Mouse (Mus musculus) limb, embryonic 11.5 days (tissue): ENCODE measurements around the gene Cblb. TPM values are rescaled to one million over a fixed set of nuclear protein-coding genes. Genes with fewer than 3 reads are reported as not detected.

Source experiments
- ATAC-seq: fragments of 200-750 bp; cut with Nextera tagmentation; 2 replicates; pipeline ENCODE4 v1.8.0; 2017; ENCODE audit warnings: low read depth; ENCODE audit not compliant: insufficient number of reproducible peaks, low FRiP score, low TSS enrichment
- DNase-seq: peaks from one replicate; pipeline ENCODE4 v3.0.0-alpha.2; 2015; ENCODE audit warnings: low spot score
- H3K27ac ChIP-seq: fragments of 300-500 bp; sonication (generic); replicated peaks from 2 replicates; pipeline ENCODE4 v1.5.1; 2014; ENCODE audit warnings: low read depth, mild to moderate bottlenecking, low read length
- H3K27me3 ChIP-seq: fragments of 300-500 bp; sonication (generic); 2 replicates; pipeline ENCODE4 v1.6.1; 2014; ENCODE audit warnings: mild to moderate bottlenecking, low read length, mixed read lengths; ENCODE audit not compliant: control insufficient read depth, insufficient read depth
- H3K36me3 ChIP-seq: fragments of 300-500 bp; sonication (generic); 2 replicates; pipeline ENCODE4 v1.6.1; 2014; ENCODE audit warnings: mild to moderate bottlenecking, low read length, moderate library complexity, mixed read lengths; ENCODE audit not compliant: control insufficient read depth, insufficient read depth
- H3K4me1 ChIP-seq: fragments of 300-500 bp; sonication (generic); 2 replicates; pipeline ENCODE4 v1.6.1; 2014; ENCODE audit warnings: low read length, mixed read lengths; ENCODE audit not compliant: control insufficient read depth, insufficient read depth
- H3K4me2 ChIP-seq: fragments of 300-500 bp; sonication (generic); 2 replicates; pipeline ENCODE4 v1.6.1; 2014; ENCODE audit warnings: low read depth, mild to moderate bottlenecking, moderate library complexity; ENCODE audit not compliant: severe bottlenecking
- H3K4me3 ChIP-seq: fragments of 300-500 bp; sonication (generic); 2 replicates; pipeline ENCODE4 v1.5.1; 2014; ENCODE audit warnings: low read depth, low read length
- H3K9ac ChIP-seq: fragments of 300-500 bp; sonication (generic); 2 replicates; pipeline ENCODE4 v1.6.1; 2014; ENCODE audit warnings: mild to moderate bottlenecking, low read length
- H3K9me3 ChIP-seq: fragments of 300-500 bp; sonication (generic); 2 replicates; pipeline ENCODE4 v1.6.1; 2016; ENCODE audit warnings: low read length; ENCODE audit not compliant: control insufficient read depth
- WGBS: fragments of 180-500 bp; shearing (Covaris S2); extraction: QIAGEN DNeasy Blood & Tissue Kit; methylation state at CpG from one replicate; pipeline ENCODE4 v1.1.7; 2014; 5-methylcytosine and 5-hydroxymethylcytosine counted together
- polyA plus RNA-seq: library from polyadenylated mRNA; unstranded; fragments of >200 nt; fragmentation: Nextera tagmentation; extraction: Ambion mirVana; gene quantifications from 2 replicates; pipeline ENCODE4 v1.2.1, GENCODE M21; 2014

Gene Cblb
- polyA plus RNA-seq, 1 experiment from 2014 or later: 33.1 TPM

DNA sequence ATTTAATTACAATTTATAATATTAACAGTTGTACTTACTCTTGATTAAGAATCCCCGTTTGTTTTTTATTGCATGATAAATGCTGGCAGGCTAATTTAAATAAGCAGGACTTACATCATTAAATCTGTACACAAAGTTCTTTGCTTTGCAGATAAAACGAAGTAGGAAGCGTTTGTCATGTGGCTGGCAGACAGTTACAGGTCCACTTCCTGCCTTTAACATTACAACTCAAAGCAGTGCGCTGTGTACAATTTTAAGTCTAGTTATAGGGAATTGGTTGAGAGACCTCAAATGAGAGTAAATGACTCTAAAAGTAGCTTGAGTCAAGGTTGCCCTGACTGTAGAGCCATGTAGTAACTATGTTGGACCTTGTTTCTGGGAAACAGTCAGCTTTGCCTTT is 25.1 kb downstream of the Cblb start:
- ATAC-seq: no peak
- H3K4me1 ChIP-seq: peaks cover 14% of the 10 kb centered on the region
- WGBS: 33% methylated on average over 4 of the region's 4 CpGs

DNA sequence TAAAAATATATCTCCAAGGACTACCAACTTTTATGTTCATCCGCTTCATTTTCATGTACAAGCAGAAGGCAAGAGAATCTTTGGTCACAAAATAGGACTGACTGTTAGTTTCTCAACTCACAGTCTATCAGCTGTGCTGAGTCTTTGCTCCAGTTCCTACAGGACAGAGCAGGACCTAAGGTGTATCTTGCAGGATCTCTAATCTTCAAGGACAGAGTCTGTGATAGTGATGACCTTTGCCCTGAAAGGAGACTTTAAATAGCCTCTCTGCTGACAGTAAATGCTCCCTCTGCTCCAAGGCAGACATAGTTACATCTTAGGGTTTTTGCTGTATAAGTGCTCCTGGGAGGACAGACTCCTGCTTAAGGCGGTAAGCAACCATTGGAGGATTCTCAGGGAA is 26.3 kb downstream of the Cblb start:
- H3K9ac ChIP-seq: no peak overlapping the region
- no peaks in the 10 kb centered on the region for H3K9me3 ChIP-seq
- no peak for ATAC-seq
- 90% methylated on average over 2 of the region's 2 CpGs for WGBS
- no peak overlapping the region for H3K4me3 ChIP-seq
- H3K4me1 ChIP-seq: peaks cover 14% of the 10 kb centered on the region
- no peak for DNase-seq
- H3K4me2 ChIP-seq: no peak overlapping the region
- H3K27ac ChIP-seq: no peak overlapping the region
- no peaks in the 10 kb centered on the region; the same call in 1 of the 2 replicates for H3K36me3 ChIP-seq
- no peaks in the 10 kb centered on the region for H3K27me3 ChIP-seq

More for the DNA sequence above, 25.1 kb downstream of the Cblb start:
- Histone ChIP-seq H3K4me3 (no peak overlapping the region), H3K36me3 (no peaks in the 10 kb centered on the region; the same call in 1 of the 2 replicates), H3K27ac (no peak overlapping the region), H3K9me3 (no peaks in the 10 kb centered on the region), H3K27me3 (no peaks in the 10 kb centered on the region), H3K4me2 (no peak overlapping the region), H3K9ac (no peak overlapping the region)
- DNase-seq: no peak

DNA sequence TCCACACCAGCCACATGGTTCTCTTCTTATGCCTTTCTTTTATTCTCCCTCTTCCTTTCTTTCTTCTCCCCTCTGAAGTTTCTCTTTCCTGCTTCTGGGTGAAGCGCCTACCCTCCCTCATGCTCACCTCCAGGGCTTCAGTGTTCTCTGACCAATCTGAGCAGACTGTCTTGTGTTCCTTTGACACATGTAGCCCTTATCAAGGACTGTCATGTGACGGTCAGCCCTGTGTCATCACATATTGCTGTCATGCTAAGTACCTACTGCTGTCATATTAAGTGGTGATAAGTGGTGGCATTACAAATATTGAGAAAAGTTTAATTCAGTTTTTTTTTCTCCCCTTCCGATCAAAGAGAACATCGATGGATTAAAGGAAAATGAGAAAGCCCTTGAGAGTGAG is 28.5 kb downstream of the Cblb start:
- Histone ChIP-seq H3K27me3 (no peaks in the 10 kb centered on the region), H3K27ac (no peak overlapping the region), H3K9me3 (no peaks in the 10 kb centered on the region), H3K9ac (no peak overlapping the region), H3K4me1 (peaks cover 14% of the 10 kb centered on the region), H3K4me3 (no peak overlapping the region), H3K4me2 (no peak overlapping the region), H3K36me3 (no peaks in the 10 kb centered on the region; the same call in 1 of the 2 replicates)
- 90% methylated on average over 4 of the region's 4 CpGs for WGBS
- no peak for DNase-seq
- ATAC-seq: no peak

DNA sequence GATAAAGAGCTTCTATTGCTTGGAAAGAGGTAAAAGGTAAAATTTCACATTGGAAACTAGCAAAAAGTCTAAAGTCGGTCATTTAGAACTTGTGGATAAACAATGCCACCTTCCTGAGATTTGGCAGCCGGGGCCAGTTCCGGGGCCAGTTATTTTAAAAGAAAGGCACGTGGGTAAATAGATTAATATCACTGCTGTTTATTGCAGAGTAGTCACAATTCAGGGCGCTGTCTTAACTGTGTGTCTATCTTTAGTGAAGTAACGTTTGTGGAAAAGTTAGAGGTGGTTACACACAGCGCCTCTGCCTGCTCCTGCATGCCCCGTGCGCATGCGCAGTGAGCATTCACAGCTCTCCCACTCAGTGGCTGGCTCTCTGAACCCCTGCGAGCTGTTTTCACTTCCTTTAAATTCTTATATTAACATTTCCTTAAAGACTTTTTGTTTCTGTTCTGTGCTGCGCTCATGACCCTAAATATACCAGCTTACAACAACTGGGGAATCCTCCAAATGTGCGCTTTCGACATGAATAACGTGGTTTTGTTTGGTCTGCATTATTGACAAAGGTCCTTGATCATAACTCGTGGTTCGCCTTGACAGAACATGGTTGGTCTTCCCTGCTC is 29.2 kb downstream of the Cblb start:
- no peak overlapping the region for H3K4me3 ChIP-seq
- H3K4me2 ChIP-seq: no peak overlapping the region
- H3K27me3 ChIP-seq: no peaks in the 10 kb centered on the region
- 82% methylated on average over 17 of the region's 17 CpGs for WGBS
- DNase-seq (no peak), ATAC-seq (no peak)
- H3K36me3 ChIP-seq: no peaks in the 10 kb centered on the region; the same call in 1 of the 2 replicates
- H3K9ac ChIP-seq: no peak overlapping the region
- H3K27ac ChIP-seq: no peak overlapping the region
- no peaks in the 10 kb centered on the region for H3K9me3 ChIP-seq
- peaks cover 14% of the 10 kb centered on the region for H3K4me1 ChIP-seq

DNA sequence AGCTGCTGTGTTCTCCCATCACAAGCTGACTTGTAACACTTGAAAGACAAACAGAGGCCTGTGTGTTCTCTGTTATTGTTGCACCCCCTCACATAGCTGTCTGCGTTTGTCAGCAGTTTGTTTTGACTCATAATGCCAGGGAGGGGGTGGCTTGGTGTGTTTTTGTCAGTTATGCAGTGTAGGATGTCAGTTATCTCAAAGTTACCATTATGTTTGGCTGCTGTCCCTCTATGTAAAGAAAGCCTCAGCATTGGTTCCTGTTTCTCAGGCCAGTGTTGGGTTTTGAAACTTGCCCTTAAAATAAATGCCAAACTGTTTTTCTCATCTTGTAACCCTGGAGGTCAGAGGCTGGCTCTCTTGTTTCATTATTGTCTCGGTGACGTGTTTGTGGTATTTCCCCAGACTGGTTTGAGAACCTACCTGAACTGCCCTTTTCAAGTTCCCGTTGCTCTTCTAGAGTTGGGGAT is 30.0 kb downstream of the Cblb start:
- H3K9ac ChIP-seq: no peak overlapping the region
- H3K4me3 ChIP-seq: no peak overlapping the region
- WGBS: 59% methylated on average over 4 of the region's 4 CpGs
- no peaks in the 10 kb centered on the region for H3K27me3 ChIP-seq
- no peak overlapping the region for H3K27ac ChIP-seq
- H3K36me3 ChIP-seq: no peaks in the 10 kb centered on the region; the same call in 1 of the 2 replicates
- H3K4me1 ChIP-seq: peaks cover 12% of the 10 kb centered on the region
- H3K4me2 ChIP-seq: no peak overlapping the region
- ATAC-seq: no peak
- DNase-seq: no peak
- H3K9me3 ChIP-seq: no peaks in the 10 kb centered on the region

DNA sequence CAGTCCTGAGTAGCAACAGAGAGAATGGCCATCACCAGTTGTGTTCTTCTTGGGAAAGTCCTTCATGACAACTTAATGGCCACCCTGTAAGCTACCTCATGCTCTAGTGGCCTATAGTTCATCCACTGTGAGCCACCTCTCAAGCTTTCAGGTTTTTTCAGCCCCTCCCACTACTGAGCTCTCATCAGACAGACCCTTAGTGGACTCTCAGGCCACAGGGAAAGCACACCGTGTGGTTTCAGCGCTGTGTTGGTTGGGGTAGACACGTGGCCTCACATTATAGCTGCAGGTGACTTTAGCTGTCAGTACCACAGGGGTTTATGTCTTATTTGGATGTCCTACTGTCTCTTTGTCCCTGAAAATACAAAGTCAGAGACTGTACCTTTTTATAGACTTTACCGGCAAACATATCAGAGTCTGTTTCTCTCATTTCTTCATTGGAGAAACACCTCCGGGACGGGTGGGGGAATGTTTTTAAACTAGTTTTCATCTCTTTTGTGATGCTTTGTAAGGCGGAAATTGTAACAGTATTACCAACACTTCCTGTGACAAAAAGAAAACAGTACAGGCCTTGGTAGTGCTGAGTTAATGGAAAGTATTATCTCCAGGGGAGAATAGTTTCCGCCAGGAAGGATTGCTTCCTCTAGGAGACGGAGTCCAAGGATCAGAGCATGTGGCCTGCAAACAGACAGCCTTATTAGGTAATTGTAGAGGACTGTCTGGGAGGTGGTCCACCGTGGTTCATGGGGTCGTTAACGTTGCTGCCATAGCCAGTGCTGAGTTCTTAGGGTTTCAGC is 33.5 kb downstream of the Cblb start:
- WGBS: 64% methylated on average over 12 of the region's 12 CpGs
- Histone ChIP-seq H3K27ac (no peak overlapping the region), H3K36me3 (no peaks in the 10 kb centered on the region; the same call in 1 of the 2 replicates), H3K4me2 (no peak overlapping the region), H3K9ac (no peak overlapping the region), H3K9me3 (no peaks in the 10 kb centered on the region), H3K4me3 (no peak overlapping the region), H3K27me3 (no peaks in the 10 kb centered on the region), H3K4me1 (peaks cover 7% of the 10 kb centered on the region)
- DNase-seq (no peak), ATAC-seq (no peak)

DNA sequence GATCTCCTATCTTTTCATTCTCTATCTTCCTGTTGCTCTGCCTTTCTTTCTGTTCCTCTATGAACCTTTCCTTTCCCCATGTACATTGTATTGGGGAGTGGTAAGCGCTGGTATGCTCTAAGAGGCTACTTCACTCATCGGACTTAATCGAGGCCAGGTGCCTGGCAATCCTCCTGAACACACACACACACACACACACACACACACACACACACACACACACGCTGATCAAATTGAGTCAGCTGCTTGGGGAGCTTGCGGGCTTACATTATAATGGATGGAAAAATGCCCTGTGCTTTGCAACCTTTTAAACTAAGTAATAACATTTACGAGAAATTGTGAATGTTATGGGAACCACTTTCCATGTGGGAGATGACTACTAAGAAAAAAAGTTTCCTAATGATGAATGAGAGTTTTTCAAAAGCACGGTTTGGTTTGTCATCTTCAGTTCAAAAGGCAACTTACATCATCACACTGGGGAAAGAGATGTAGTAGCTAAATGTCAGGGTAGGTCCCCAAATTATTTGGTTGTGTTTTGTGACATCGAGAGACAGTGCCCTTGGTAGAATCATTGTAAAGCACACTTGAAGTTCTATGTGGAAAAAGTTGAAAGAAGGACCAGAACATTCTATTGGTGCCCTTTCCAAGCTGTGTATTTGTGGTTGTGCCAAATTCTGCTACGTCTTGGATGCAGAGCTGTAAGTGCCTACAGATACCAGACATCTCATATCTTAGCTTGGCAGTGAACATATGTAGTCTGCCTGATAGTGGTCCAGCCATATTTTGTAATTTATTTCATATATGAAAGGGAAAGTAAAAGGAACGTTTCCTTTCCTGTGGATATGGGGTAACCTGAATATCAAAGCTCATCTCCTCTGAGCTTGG is 36.8 kb downstream of the Cblb start:
- no peak overlapping the region for H3K27ac ChIP-seq
- WGBS: 78% methylated on average over 10 of the region's 10 CpGs
- no peaks in the 10 kb centered on the region for H3K27me3 ChIP-seq
- H3K4me3 ChIP-seq: no peak overlapping the region
- H3K9me3 ChIP-seq: no peaks in the 10 kb centered on the region
- 0 out of 2 replicates have a peak, but pooled peaks cover 3% of the 10 kb centered on the region for H3K4me1 ChIP-seq
- H3K4me2 ChIP-seq: no peak overlapping the region
- no peak overlapping the region for H3K9ac ChIP-seq
- H3K36me3 ChIP-seq: no peaks in the 10 kb centered on the region
- no peak for DNase-seq
- no peak for ATAC-seq

DNA sequence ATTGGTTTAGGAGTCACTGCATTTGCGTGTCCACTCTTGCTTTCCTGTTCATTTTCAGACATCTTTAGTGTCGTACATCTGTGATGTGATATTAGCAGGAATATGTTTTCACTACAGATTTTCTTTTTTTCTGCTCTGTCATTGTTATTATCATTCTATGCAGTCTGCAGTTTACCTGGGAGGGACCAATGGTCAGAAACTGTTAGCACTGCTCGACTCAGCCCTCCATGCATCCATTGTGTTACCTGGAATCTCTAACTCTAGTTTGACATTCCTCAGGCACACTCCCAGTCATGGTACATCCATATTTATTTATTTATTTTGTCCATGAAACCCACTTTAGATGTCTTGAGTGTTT is 37.5 kb downstream of the Cblb start:
- no peaks in the 10 kb centered on the region for H3K36me3 ChIP-seq
- no peak overlapping the region for H3K4me2 ChIP-seq
- WGBS: 97% methylated on average over 3 of the region's 3 CpGs
- no peak overlapping the region for H3K4me3 ChIP-seq
- H3K4me1 ChIP-seq: 0 out of 2 replicates have a peak, but pooled peaks cover 3% of the 10 kb centered on the region
- H3K27ac ChIP-seq: no peak overlapping the region
- no peak overlapping the region for H3K9ac ChIP-seq
- no peaks in the 10 kb centered on the region for H3K27me3 ChIP-seq
- ATAC-seq: no peak
- no peak for DNase-seq
- no peaks in the 10 kb centered on the region for H3K9me3 ChIP-seq
